Mouse (Mus musculus): Measurements from ENCODE around the gene Pdss2. TPM values are rescaled to one million over a fixed set of nuclear protein-coding genes. Genes with fewer than 3 reads are reported as not detected.
A peak's percentile ranks its signal among the peaks of the same experiment; 100 is the strongest.

Pdss2 gene
- total and polyA plus RNA-seq, 2 experiments from 2014 or later, result 17.4 to 20.9 TPM

GRCm38 (mm10) chr10:43365909-43366308 is 144.6 kb downstream of the Pdss2 start:
- 74% methylated on average over 4 of the region's 4 CpGs for WGBS
- no peaks in the 10 kb centered on the region for H3K36me3 ChIP-seq (ENCODE audit: insufficient read depth, low read length)
- ATAC-seq, result 0 out of 2 replicates have a peak, but pooled peaks have one; percentile 12
- no peaks in the 10 kb centered on the region for H3K27me3 ChIP-seq (ENCODE audit: insufficient read depth, low read length)
- no peak overlapping the region for H3K4me2 ChIP-seq (ENCODE audit: low read depth, low read length)
- H3K27ac ChIP-seq, result no peak overlapping the region
- TF ChIP-seq CTCF (IDR thresholded peaks at IDR 0.05; ENCODE audit: low read depth), result no peak
- no peak for DNase-seq (ENCODE audit: low spot score)
- H3K9me3 ChIP-seq (ENCODE audit: low read length), result no peaks in the 10 kb centered on the region
- H3K9ac ChIP-seq (replicated peaks; ENCODE audit: low read length), result no peak overlapping the region
- no peak overlapping the region for H3K4me3 ChIP-seq (ENCODE audit: low read length)
- H3K4me1 ChIP-seq (ENCODE audit: insufficient read depth, low read length), result no peaks in the 10 kb centered on the region

GRCm38 (mm10) chr10:43368611-43369010 is 147.3 kb downstream of the Pdss2 start:
- Histone ChIP-seq H3K9ac (replicated peaks; ENCODE audit: low read length) (no peak overlapping the region), H3K36me3 (ENCODE audit: insufficient read depth, low read length) (no peaks in the 10 kb centered on the region), H3K4me1 (ENCODE audit: insufficient read depth, low read length) (peaks cover 3% of the 10 kb centered on the region; the same call in 1 of the 2 replicates), H3K9me3 (ENCODE audit: low read length) (no peaks in the 10 kb centered on the region), H3K27me3 (ENCODE audit: insufficient read depth, low read length) (no peaks in the 10 kb centered on the region), H3K4me3 (ENCODE audit: low read length) (no peak overlapping the region), H3K4me2 (ENCODE audit: low read depth, low read length) (no peak overlapping the region), H3K27ac (no peak overlapping the region)
- no peak for TF ChIP-seq CTCF (IDR thresholded peaks at IDR 0.05; ENCODE audit: low read depth)
- ATAC-seq, result no peak
- WGBS, result 92% methylated on average over 5 of the region's 5 CpGs
- no peak for DNase-seq (ENCODE audit: low spot score)

- H3K9ac ChIP-seq (replicated peaks; ENCODE audit: low read length), result no peak overlapping the region
- no peak overlapping the region; the same call in 1 of the 2 replicates for H3K4me2 ChIP-seq (ENCODE audit: low read depth, low read length)
- H3K36me3 ChIP-seq (ENCODE audit: insufficient read depth, low read length), result no peaks in the 10 kb centered on the region
- no peak for TF ChIP-seq CTCF (IDR thresholded peaks at IDR 0.05; ENCODE audit: low read depth)
- no peaks in the 10 kb centered on the region for H3K9me3 ChIP-seq (ENCODE audit: low read length)
- ATAC-seq (peak; percentile 86), DNase-seq (ENCODE audit: low spot score) (peak; percentile 78)
- H3K27me3 ChIP-seq (ENCODE audit: insufficient read depth, low read length), result no peaks in the 10 kb centered on the region
- 24% methylated on average over 7 of the region's 7 CpGs for WGBS
- H3K4me3 ChIP-seq (ENCODE audit: low read length), result no peak overlapping the region
- 0 out of 2 replicates have a peak overlapping the region, but pooled peaks have one; percentile 11 for H3K27ac ChIP-seq
- peaks cover 3% of the 10 kb centered on the region; the same call in 1 of the 2 replicates for H3K4me1 ChIP-seq (ENCODE audit: insufficient read depth, low read length)
These were observed 151.0 kb downstream of the Pdss2 start for GRCm38 (mm10) chr10:43372315-43372714.

- H3K4me2 ChIP-seq (ENCODE audit: low read depth, low read length), result no peak overlapping the region
- H3K4me3 ChIP-seq (ENCODE audit: low read length), result no peak overlapping the region
- DNase-seq (ENCODE audit: low spot score) (no peak), ATAC-seq (no peak)
- no peaks in the 10 kb centered on the region for H3K9me3 ChIP-seq (ENCODE audit: low read length)
- no peak overlapping the region for H3K9ac ChIP-seq (replicated peaks; ENCODE audit: low read length)
- no peak overlapping the region for H3K27ac ChIP-seq
- H3K4me1 ChIP-seq (ENCODE audit: insufficient read depth, low read length), result peaks cover 3% of the 10 kb centered on the region; the same call in 1 of the 2 replicates
- whole genome bisulfite sequencing, result 84% methylated on average over 9 of the region's 9 CpGs
- H3K27me3 ChIP-seq (ENCODE audit: insufficient read depth, low read length), result no peaks in the 10 kb centered on the region
- no peak for TF ChIP-seq CTCF (IDR thresholded peaks at IDR 0.05; ENCODE audit: low read depth)
- H3K36me3 ChIP-seq (ENCODE audit: insufficient read depth, low read length), result no peaks in the 10 kb centered on the region
These were observed 151.7 kb downstream of the Pdss2 start for GRCm38 (mm10) chr10:43373035-43373434.

- H3K9ac ChIP-seq (replicated peaks; ENCODE audit: low read length), result no peak overlapping the region
- no peaks in the 10 kb centered on the region for H3K27me3 ChIP-seq (ENCODE audit: insufficient read depth, low read length)
- H3K27ac ChIP-seq, result no peak overlapping the region
- WGBS, result 61% methylated on average over 12 of the region's 12 CpGs
- ATAC-seq (no peak), DNase-seq (ENCODE audit: low spot score) (no peak)
- H3K36me3 ChIP-seq (ENCODE audit: insufficient read depth, low read length), result no peaks in the 10 kb centered on the region
- H3K4me3 ChIP-seq (ENCODE audit: low read length), result no peak overlapping the region
- H3K9me3 ChIP-seq (ENCODE audit: low read length), result no peaks in the 10 kb centered on the region
- TF ChIP-seq CTCF (IDR thresholded peaks at IDR 0.05; ENCODE audit: low read depth), result no peak
- no peak overlapping the region for H3K4me2 ChIP-seq (ENCODE audit: low read depth, low read length)
- peaks cover 3% of the 10 kb centered on the region; the same call in 1 of the 2 replicates for H3K4me1 ChIP-seq (ENCODE audit: insufficient read depth, low read length)
These were observed 152.4 kb downstream of the Pdss2 start for GRCm38 (mm10) chr10:43373666-43374065.

GRCm38 (mm10) chr10:43375286-43375685 is 154.0 kb downstream of the Pdss2 start:
- ATAC-seq (no peak), DNase-seq (ENCODE audit: low spot score) (no peak)
- no peaks in the 10 kb centered on the region for H3K36me3 ChIP-seq (ENCODE audit: insufficient read depth, low read length)
- no peak overlapping the region for H3K27ac ChIP-seq
- H3K9ac ChIP-seq (replicated peaks; ENCODE audit: low read length), result no peak overlapping the region
- H3K27me3 ChIP-seq (ENCODE audit: insufficient read depth, low read length), result no peaks in the 10 kb centered on the region
- no peaks in the 10 kb centered on the region for H3K9me3 ChIP-seq (ENCODE audit: low read length)
- H3K4me2 ChIP-seq (ENCODE audit: low read depth, low read length), result no peak overlapping the region
- TF ChIP-seq CTCF (IDR thresholded peaks at IDR 0.05; ENCODE audit: low read depth), result no peak
- 69% methylated on average over 4 of the region's 4 CpGs for WGBS
- no peak overlapping the region for H3K4me3 ChIP-seq (ENCODE audit: low read length)
- H3K4me1 ChIP-seq (ENCODE audit: insufficient read depth, low read length), result peaks cover 3% of the 10 kb centered on the region; the same call in 1 of the 2 replicates

GRCm38 (mm10) chr10:43376749-43377148 is 155.5 kb downstream of the Pdss2 start:
- ATAC-seq (no peak), DNase-seq (ENCODE audit: low spot score) (no peak)
- no peak overlapping the region for H3K4me3 ChIP-seq (ENCODE audit: low read length)
- H3K9ac ChIP-seq (replicated peaks; ENCODE audit: low read length), result no peak overlapping the region
- H3K4me2 ChIP-seq (ENCODE audit: low read depth, low read length), result no peak overlapping the region
- H3K36me3 ChIP-seq (ENCODE audit: insufficient read depth, low read length), result no peaks in the 10 kb centered on the region
- WGBS, result 89% methylated on average over 8 of the region's 8 CpGs
- no peaks in the 10 kb centered on the region for H3K9me3 ChIP-seq (ENCODE audit: low read length)
- no peak overlapping the region for H3K27ac ChIP-seq
- TF ChIP-seq CTCF (IDR thresholded peaks at IDR 0.05; ENCODE audit: low read depth), result no peak
- no peaks in the 10 kb centered on the region for H3K27me3 ChIP-seq (ENCODE audit: insufficient read depth, low read length)
- peaks cover 3% of the 10 kb centered on the region; the same call in 1 of the 2 replicates for H3K4me1 ChIP-seq (ENCODE audit: insufficient read depth, low read length)

Measured in hindbrain, postnatal 0 days (tissue).